Mouse (Mus musculus) cerebellum, adult 9-11 months (tissue): ENCODE results near the gene Cdc27.
"Not testable (repeated sequence)": the region's sequence is repeated elsewhere in the genome, so short reads cannot be mapped to it uniquely, and the experiment has no call there.

Experiments used
- DNase-seq: peaks from one replicate; pipeline ENCODE4 v3.0.0; 2022

Gene Cdc27

DNA sequence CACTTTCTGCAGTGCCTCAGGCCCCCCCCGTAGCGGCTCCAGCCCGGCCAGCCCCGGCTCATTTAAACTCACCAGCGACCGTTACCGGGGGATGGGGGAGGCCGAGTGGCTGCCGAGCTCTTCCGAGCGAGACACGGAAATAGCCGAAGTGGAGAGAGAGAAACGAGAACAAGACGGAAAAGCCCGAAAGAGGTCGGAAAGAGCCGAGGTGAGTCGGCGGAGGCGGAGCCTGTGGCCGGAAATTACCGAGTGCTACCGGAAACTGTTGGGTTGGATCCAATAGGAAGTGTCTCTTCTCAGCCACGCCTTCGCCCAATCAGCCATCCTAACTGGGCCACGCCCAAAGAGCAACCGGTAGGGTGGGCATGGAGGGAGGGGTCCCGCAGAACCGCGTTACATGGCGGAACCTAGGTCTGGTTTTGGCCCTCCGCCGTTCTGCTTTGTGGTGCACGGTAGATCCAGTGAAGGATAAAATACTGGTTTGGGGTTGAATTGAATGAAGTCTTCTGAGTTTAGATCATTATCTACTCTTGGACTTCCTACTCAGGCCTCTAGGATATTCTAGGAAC is at the start of gene Cdc27, which contains the start of gene Myl4:
TSS of gene Cdc27 (minus strand) at position 215 of the 569 bp plus-strand sequence.
TSS of gene Myl4 (plus strand) at position 258 of the 569 bp plus-strand sequence.
- peak; percentile 98 for DNase-seq

GRCm38 (mm10) chr11:104599265-104599945 is 49.0 kb upstream of the Cdc27 start:
- DNase-seq, result peak; percentile 47

- DNase-seq, result no peak
Observed at GRCm38 (mm10) chr11:104596365-104596764, 45.9 kb upstream of the Cdc27 start.

DNA sequence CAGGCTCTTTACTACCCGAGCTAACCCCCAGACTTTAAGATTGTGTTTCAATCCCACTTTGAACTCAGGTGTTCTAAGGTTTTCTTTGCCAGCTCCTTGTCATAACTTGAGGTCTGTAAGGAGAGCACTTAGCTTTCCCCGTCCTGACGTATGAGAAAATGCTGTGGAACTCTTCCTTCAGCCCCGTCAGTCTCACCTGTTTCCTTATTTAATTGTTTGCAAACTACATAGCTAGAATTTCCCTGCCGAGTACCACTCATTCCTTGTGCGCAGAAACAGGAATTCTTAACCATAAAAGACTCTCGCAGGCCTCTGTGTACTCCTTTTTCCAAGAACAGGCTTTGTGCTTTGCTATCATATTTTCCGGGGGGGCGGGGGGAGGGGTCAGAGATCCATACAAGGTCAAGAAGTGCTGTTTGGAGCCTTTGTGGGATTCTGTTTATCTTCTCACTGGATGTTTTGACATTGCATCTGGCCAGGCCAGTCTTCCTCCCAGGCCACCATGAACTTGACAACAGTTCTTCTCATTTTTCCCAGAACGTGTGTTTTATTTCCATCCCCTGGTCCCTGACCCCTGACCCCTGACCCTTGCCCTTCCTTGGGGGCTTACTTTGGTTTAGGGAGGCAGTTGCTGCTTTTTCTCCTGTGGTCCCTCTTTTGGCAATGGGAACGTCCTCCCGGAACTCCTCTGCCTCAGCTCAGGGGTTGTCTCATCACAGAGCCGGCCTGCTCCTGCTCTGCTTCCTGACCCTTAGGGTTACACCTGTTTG is 41.8 kb upstream of the Cdc27 start:
- no peak for DNase-seq

- peak; percentile 76 for DNase-seq
Observed at GRCm38 (mm10) chr11:104590148-104590547, 39.7 kb upstream of the Cdc27 start.

DNA sequence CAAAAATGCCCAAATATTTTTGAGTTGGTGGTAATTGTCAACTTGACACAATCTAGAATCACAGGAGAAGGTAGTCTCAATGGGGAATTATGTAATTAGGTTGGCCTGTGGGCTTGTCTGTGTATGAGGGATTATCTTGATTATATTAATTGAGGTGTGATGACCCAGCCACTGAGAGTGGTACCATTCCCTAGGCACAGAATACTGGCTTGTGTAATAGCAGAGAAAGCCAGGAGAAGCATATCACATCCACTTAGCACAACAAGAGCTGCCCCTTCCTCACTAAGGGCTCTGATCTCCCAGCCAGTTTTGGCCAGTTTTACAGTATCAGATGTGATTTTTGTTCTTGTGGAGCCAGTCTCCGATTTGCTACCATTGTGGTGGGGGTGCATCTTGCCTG is 39.1 kb upstream of the Cdc27 start:
- DNase-seq, result no peak

DNA sequence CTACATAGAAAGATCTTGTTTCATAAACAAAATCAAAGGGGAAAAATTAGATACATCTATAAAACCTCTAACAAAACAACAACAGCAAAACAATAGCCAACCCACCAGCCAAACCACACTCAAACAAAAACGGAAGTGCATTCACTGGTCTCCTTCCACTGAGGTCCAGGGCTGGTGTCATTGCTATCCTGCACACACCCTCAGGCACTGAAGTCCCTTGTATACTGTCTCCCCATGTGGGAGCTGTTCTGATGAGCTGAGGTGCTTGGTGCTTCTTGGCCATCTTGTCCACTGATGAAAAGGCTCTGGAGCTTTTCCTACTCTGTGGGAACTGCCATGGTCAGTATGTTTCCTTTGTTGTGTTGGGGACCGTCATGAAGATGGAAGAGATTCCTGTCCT is 38.1 kb upstream of the Cdc27 start:
- DNase-seq, result no peak

GRCm38 (mm10) chr11:104587904-104588303 is 37.5 kb upstream of the Cdc27 start:
- DNase-seq, result no peak

GRCm38 (mm10) chr11:104585495-104585894 is 35.1 kb upstream of the Cdc27 start:
- DNase-seq, result no peak

- DNase-seq, result no peak
Observed at GRCm38 (mm10) chr11:104582630-104583364, 32.4 kb upstream of the Cdc27 start.

GRCm38 (mm10) chr11:104582308-104582606 is 31.8 kb upstream of the Cdc27 start:
- DNase-seq, result no peak

DNA sequence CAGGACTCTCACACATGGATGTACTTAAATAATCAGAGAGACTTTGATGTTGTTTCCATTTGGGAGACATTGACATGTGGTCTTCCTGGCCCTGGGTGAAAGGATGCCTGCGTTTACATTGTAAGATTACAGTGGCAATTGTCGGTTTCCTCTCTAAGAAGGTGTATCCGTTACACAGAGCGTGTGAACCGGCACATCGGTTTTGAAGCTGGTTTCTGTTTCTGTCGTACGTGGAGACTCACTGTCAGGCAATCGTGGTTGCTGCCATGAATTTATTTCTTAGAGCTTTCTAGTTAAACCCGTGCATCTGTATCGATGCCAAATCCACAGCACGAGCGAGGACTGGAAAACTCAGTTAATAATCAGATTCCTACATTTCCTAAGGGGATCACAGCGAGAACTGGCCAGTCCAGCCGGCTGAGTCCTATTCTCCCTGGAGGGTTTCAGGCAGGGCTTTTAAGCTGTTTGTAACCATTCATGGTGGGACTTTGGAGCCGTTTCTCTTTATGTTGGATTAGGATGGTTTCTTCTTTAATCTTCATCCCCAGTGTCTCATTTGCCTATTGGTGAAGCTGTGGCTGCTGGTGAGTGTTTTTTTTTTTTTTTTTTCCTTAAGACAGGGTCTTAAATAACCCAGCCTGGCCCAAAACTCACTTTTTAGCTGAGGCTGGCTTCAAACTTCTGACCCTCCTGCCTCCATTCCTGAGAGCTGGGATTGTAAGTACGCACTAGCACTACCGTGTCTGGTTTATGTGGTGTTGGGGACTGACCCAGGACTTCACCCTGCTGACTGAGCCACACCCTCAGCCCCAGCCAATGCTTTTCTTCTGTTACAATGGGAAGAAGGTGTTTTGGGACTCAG is 31.3 kb upstream of the Cdc27 start:
- DNase-seq, result no peak

DNA sequence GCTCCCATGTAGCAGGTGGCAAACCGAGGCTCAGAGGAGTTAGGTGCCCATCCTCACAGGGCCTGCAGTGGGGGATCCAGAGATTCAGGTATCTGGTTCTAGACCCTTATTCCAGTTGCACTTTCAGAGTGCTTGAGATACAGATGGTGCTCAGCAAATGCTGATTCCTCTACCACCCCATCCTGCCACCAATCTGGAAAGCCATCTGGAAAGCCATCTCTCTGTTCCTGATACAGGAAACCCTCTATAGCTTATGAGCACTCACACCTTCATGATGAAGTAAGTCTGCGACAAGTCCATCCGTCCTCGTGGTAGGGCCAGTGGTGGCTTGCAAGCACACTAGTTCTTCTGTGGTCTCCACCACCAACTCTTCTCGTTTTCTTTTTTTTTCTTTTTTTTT is 30.2 kb upstream of the Cdc27 start:
- DNase-seq, result no peak

GRCm38 (mm10) chr11:104580091-104580490 is 29.7 kb upstream of the Cdc27 start:
- no peak for DNase-seq

DNA sequence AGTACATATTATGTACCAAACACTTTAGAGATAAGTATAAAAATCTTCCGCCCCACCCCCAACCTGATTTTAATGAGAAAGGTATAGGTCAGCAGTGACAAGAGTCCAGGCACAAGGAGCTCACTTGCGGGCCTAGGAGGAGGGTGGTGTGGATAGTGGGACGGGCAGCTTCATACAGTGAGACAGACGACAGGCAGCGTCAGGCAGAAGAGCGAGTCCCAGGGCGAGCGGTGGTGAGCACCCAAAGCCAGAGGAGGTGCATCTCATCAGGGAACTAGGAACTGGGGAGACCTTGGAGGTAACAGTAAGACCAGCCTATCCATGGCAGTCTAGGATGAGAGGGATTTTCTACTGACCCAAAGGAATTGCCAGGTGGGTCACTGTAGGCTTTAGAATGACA is 29.2 kb upstream of the Cdc27 start:
- no peak for DNase-seq

DNA sequence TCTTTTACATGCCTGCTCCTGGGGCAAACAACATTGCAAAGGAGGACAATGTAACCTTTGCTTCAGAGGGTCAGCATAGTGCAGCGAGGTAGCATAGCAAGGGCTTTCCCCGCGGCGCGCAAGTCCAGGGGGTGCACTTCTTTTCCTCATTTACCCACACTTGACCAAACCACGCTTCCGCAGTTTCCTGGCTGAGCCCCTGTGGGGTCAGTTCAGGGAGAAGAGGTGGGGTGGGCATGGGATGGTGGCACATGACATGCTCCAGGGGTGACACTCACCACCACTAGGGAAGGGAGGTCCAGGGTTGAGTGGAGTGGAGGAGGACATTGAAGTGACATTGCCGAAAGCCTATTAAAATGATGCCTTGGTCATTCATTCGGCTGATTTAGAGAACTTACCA is 28.7 kb upstream of the Cdc27 start:
- no peak for DNase-seq

GRCm38 (mm10) chr11:104578074-104578473 is 27.7 kb upstream of the Cdc27 start:
- DNase-seq, result no peak

- DNase-seq, result no peak
Observed at GRCm38 (mm10) chr11:104576772-104577612, 26.6 kb upstream of the Cdc27 start.

DNA sequence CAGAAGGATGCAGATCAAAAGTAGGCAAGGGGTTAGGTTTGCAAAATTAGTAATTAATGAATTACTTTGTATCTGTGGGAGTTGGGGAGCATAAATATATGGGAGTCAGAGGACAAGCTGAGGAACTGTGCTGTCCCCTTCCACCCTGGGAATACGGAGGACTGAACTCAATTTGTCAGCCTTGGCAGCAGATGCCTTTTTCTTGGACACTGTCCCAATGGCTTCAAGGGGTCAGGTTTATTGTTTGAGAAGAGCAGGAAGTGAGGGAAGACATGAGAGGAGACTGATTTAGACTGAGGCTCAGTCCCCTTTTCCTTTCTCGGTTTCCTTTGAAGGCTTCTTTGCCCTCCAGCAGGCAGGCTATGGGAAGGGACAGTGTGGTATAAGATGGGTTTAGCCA is 22.1 kb upstream of the Cdc27 start:
- no peak for DNase-seq

GRCm38 (mm10) chr11:104572091-104572490 is 21.7 kb upstream of the Cdc27 start:
- DNase-seq, result no peak

DNA sequence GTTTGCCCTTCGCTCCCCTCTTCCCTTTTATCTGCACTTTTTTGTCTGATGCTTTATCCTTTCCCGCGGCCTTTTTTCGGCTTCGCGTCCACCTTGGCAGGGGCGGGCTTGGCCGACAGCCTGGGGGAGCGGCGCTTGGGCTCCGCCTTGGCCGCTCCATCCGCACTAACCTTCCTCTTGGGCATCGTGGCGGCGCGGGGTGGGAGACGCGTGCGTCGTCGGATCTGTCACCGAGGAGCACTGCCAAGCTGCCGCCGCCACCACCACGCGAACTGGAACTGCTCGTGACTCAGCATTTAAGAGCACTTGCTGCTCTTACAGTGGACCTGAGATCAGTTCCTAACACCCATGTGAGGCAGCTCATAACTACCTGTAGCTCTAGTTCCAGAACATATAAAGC is 21.0 kb upstream of the Cdc27 start:
- not testable (repeated sequence) for DNase-seq

- DNase-seq, result not testable (repeated sequence)
Observed at GRCm38 (mm10) chr11:104570515-104570914, 20.1 kb upstream of the Cdc27 start.
